ENCODE assay signal across 12 mouse cellular contexts in genomic region chr19:14247979-14248378, GRCm38 (mm10).
DNase-seq lines count a peak whose midpoint lies in the region; ATAC-seq and TF ChIP-seq lines count a peak whose summit lies in the region.
"Had no signal": no experiment of that assay in that cellular context is flagged by ENCODE, and none has a peak within 500 bp of the region (broad histone marks: within the 10 kb centered on the region; RNA-seq: fewer than 3 reads in every experiment).

No protein-coding gene starts in this region.

- peaks cover 22% of the 10 kb centered on the region for H3K27me3 ChIP-seq in forebrain, embryonic 14.5 days (replicated peaks; ENCODE audit: control insufficient read depth, insufficient read depth, low read length)
- peaks cover 14% of the 10 kb centered on the region for H3K27me3 ChIP-seq in forebrain, embryonic 11.5 days (ENCODE audit: control insufficient read depth, insufficient read depth, low read length)
- no peaks in the 10 kb centered on the region for H3K27me3 ChIP-seq in kidney, embryonic 14.5 days (ENCODE audit: control insufficient read depth, insufficient read depth, low read length)
- H3K27me3 ChIP-seq in midbrain, postnatal 0 days (ENCODE audit: insufficient read depth, low read length): no peaks in the 10 kb centered on the region
- no peaks in the 10 kb centered on the region for H3K27me3 ChIP-seq in midbrain, embryonic 15.5 days (replicated peaks)
- H3K27me3 ChIP-seq: intestine, embryonic 15.5 days; lung, embryonic 15.5 days had no signal

- H3K4me2 ChIP-seq in forebrain, embryonic 14.5 days (ENCODE audit: low read length): no peak overlapping the region
- H3K4me2 ChIP-seq in forebrain, embryonic 11.5 days (ENCODE audit: low read depth, low read length, severe bottlenecking): no peak overlapping the region
- H3K4me2 ChIP-seq in kidney, embryonic 14.5 days (replicated peaks; ENCODE audit: low read depth, low read length): no peak overlapping the region
- H3K4me2 ChIP-seq in midbrain, postnatal 0 days (ENCODE audit: low read depth, low read length, poor library complexity, severe bottlenecking): no peak overlapping the region
- no peak overlapping the region for H3K4me2 ChIP-seq in midbrain, embryonic 15.5 days
- H3K4me2 ChIP-seq: embryonic facial prominence, embryonic 12.5 days; intestine, embryonic 15.5 days; lung, embryonic 15.5 days had no signal

- H3K9me3 ChIP-seq in forebrain, embryonic 14.5 days (replicated peaks; ENCODE audit: control insufficient read depth, low read length): no peaks in the 10 kb centered on the region
- H3K9me3 ChIP-seq in forebrain, embryonic 11.5 days (ENCODE audit: control insufficient read depth, low read length): no peaks in the 10 kb centered on the region
- H3K9me3 ChIP-seq in kidney, embryonic 14.5 days (ENCODE audit: control insufficient read depth, low read length): no peaks in the 10 kb centered on the region
- H3K9me3 ChIP-seq in midbrain, postnatal 0 days (ENCODE audit: low read length): no peaks in the 10 kb centered on the region
- no peaks in the 10 kb centered on the region for H3K9me3 ChIP-seq in midbrain, embryonic 15.5 days
- H3K9me3 ChIP-seq: embryonic facial prominence, embryonic 12.5 days; intestine, embryonic 15.5 days; lung, embryonic 15.5 days had no signal

- H3K4me3 ChIP-seq in forebrain, embryonic 14.5 days (ENCODE audit: low read depth, low read length): no peak overlapping the region
- no peak overlapping the region for H3K4me3 ChIP-seq in forebrain, embryonic 11.5 days (ENCODE audit: low read depth, low read length)
- no peak overlapping the region for H3K4me3 ChIP-seq in kidney, embryonic 14.5 days (ENCODE audit: low read length)
- no peak overlapping the region for H3K4me3 ChIP-seq in midbrain, postnatal 0 days (ENCODE audit: low read depth, low read length)
- H3K4me3 ChIP-seq in midbrain, embryonic 15.5 days: no peak overlapping the region
- H3K4me3 ChIP-seq: embryonic facial prominence, embryonic 12.5 days; intestine, embryonic 15.5 days; lung, embryonic 15.5 days had no signal

- H3K27ac ChIP-seq in forebrain, embryonic 14.5 days (ENCODE audit: low read depth, low read length): no peak overlapping the region
- no peak overlapping the region for H3K27ac ChIP-seq in forebrain, embryonic 11.5 days (ENCODE audit: low read depth, low read length)
- no peak overlapping the region for H3K27ac ChIP-seq in kidney, embryonic 14.5 days (ENCODE audit: low read depth, low read length)
- H3K27ac ChIP-seq in midbrain, postnatal 0 days (ENCODE audit: low read depth, low read length): no peak overlapping the region
- H3K27ac ChIP-seq in midbrain, embryonic 15.5 days: no peak overlapping the region
- H3K27ac ChIP-seq: embryonic facial prominence, embryonic 12.5 days; intestine, embryonic 15.5 days; lung, embryonic 15.5 days had no signal

- no peak overlapping the region for H3K9ac ChIP-seq in forebrain, embryonic 14.5 days (ENCODE audit: low read length)
- no peak overlapping the region for H3K9ac ChIP-seq in forebrain, embryonic 11.5 days (ENCODE audit: low read length)
- H3K9ac ChIP-seq in kidney, embryonic 14.5 days (ENCODE audit: low read depth, low read length): no peak overlapping the region
- H3K9ac ChIP-seq in midbrain, postnatal 0 days (replicated peaks; ENCODE audit: low read length, poor library complexity, severe bottlenecking): no peak overlapping the region
- H3K9ac ChIP-seq in midbrain, embryonic 15.5 days: no peak overlapping the region
- H3K9ac ChIP-seq: embryonic facial prominence, embryonic 12.5 days; intestine, embryonic 15.5 days; lung, embryonic 15.5 days had no signal

- 12% methylated on average over 1 of the region's 1 CpGs for WGBS in forebrain, embryonic 14.5 days
- 42% methylated on average over 1 of the region's 1 CpGs for WGBS in forebrain, embryonic 11.5 days
- WGBS in kidney, embryonic 14.5 days: 34% methylated on average over 1 of the region's 1 CpGs
- 32% methylated on average over 1 of the region's 1 CpGs for WGBS in midbrain, postnatal 0 days
- 41% methylated on average over 1 of the region's 1 CpGs for WGBS in midbrain, embryonic 15.5 days

- H3K36me3 ChIP-seq in forebrain, embryonic 14.5 days (ENCODE audit: control insufficient read depth, insufficient read depth, low read length): no peaks in the 10 kb centered on the region
- no peaks in the 10 kb centered on the region for H3K36me3 ChIP-seq in forebrain, embryonic 11.5 days (ENCODE audit: control insufficient read depth, insufficient read depth, low read length)
- H3K36me3 ChIP-seq in kidney, embryonic 14.5 days (ENCODE audit: control insufficient read depth, insufficient read depth, low read length): no peaks in the 10 kb centered on the region
- H3K36me3 ChIP-seq in midbrain, postnatal 0 days (ENCODE audit: insufficient read depth, low read length): no peaks in the 10 kb centered on the region
- H3K36me3 ChIP-seq in midbrain, embryonic 15.5 days (replicated peaks): no peaks in the 10 kb centered on the region
- H3K36me3 ChIP-seq: embryonic facial prominence, embryonic 12.5 days; intestine, embryonic 15.5 days; lung, embryonic 15.5 days had no signal

- peaks cover 17% of the 10 kb centered on the region for H3K4me1 ChIP-seq in forebrain, embryonic 14.5 days (ENCODE audit: control insufficient read depth, insufficient read depth, low read length)
- H3K4me1 ChIP-seq in forebrain, embryonic 11.5 days (replicated peaks; ENCODE audit: control insufficient read depth, insufficient read depth, low read length): 0 out of 2 replicates have a peak, but pooled peaks cover 2% of the 10 kb centered on the region
- H3K4me1 ChIP-seq in kidney, embryonic 14.5 days (ENCODE audit: control insufficient read depth, insufficient read depth, low read length): no peaks in the 10 kb centered on the region
- 0 out of 2 replicates have a peak, but pooled peaks cover 5% of the 10 kb centered on the region for H3K4me1 ChIP-seq in midbrain, postnatal 0 days (ENCODE audit: insufficient read depth, low read length)
- peaks cover 12% of the 10 kb centered on the region for H3K4me1 ChIP-seq in midbrain, embryonic 15.5 days
- H3K4me1 ChIP-seq: embryonic facial prominence, embryonic 12.5 days; intestine, embryonic 15.5 days; lung, embryonic 15.5 days had no signal

- no peak for ATAC-seq in forebrain, embryonic 14.5 days
- ATAC-seq in forebrain, embryonic 11.5 days (replicated peaks; ENCODE audit: low FRiP score): no peak
- ATAC-seq in kidney, embryonic 14.5 days (ENCODE audit: low FRiP score, low TSS enrichment): no peak
- ATAC-seq in midbrain, postnatal 0 days (ENCODE audit: low FRiP score): no peak
- no peak for ATAC-seq in midbrain, embryonic 15.5 days (replicated peaks)
- ATAC-seq: activated CD4-positive, CD25-positive, alpha-beta regulatory T cell, adult 4 months; intestine, embryonic 15.5 days had no signal

- DNase-seq in forebrain, embryonic 14.5 days (ENCODE audit: low spot score): peak; percentile 54
- DNase-seq in forebrain, embryonic 11.5 days (ENCODE audit: low spot score): no peak
- DNase-seq in kidney, adult 18-20 months: peak; percentile 8
- peak; percentile 33 for DNase-seq in midbrain, postnatal 0 days (ENCODE audit: low spot score)
- peak; percentile 73 to 81 for DNase-seq in cerebellum, postnatal 25 days
- no peak for DNase-seq in ovary, postnatal 10 days (ENCODE audit: low spot score)

- TF ChIP-seq CTCF in midbrain, postnatal 0 days (IDR thresholded peaks at IDR 0.05): no peak

Comparison
In these comparisons a context has a peak if more than half of its experiments do, and no peak if none do; other contexts are left out.
1. DNase-seq: peak in forebrain, embryonic 14.5 days (single experiment), kidney, adult 18-20 months (single experiment), midbrain, postnatal 0 days (single experiment) and cerebellum, postnatal 25 days (2 of 2); none in forebrain, embryonic 11.5 days (single experiment) and ovary, postnatal 10 days (single experiment).